8 mouse cellular contexts compared by ENCODE assay signal in the genomic region with DNA sequence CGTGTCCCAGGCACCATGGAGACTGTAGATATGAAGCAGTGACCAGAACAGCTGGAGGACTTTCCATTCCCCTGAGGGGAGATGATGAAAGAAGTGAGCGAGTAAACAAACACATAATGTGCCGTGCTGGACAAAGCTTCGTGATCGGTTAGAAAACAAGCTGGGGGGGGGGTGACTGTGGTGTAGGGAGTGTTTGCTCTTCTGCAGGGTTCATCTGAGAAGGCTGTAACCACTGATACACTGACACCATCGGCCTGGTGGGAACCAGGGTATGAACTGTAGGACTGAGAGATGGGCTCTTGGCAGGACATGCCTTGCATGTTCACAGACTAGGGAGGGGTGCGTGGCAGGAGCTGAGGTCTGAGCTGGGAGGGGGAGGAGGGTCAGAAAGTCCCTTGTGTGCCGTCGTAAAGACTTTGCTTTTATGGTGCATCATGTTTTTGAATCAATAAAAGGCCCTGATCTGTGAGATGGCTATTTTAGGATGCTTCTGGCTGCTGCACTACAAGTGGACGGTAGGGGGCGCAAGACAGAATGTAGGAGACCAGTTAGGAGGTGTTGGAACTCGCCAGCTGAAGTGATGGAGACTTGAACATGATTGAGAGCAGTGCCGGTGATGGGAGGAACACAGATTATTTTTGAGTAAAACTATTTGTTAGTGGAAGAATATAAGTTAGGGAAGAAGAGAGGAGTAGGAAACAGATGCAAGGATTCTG.
DNase-seq lines count a peak whose midpoint lies in the region; ATAC-seq and TF ChIP-seq lines count a peak whose summit lies in the region.

No protein-coding gene starts in this region.

- peak; percentile 64 for TF ChIP-seq CTCF in kidney, postnatal 0 days (IDR thresholded peaks at IDR 0.05; ENCODE audit: low read depth)

- ATAC-seq in liver, embryonic 12.5 days = no peak
- ATAC-seq in kidney, postnatal 0 days (replicated peaks; ENCODE audit: low FRiP score, low read depth) = no peak
- no peak for ATAC-seq in granulocyte monocyte progenitor cell, adult 5-6 weeks (replicated peaks; ENCODE audit: poor library complexity, severe bottlenecking)

- H3K27me3 ChIP-seq in liver, embryonic 12.5 days (replicated peaks) = no peaks in the 10 kb centered on the region
- H3K27me3 ChIP-seq in kidney, postnatal 0 days (ENCODE audit: insufficient read depth, low read length) = no peaks in the 10 kb centered on the region

- H3K4me3 ChIP-seq in liver, embryonic 12.5 days = no peak overlapping the region
- no peak overlapping the region for H3K4me3 ChIP-seq in kidney, postnatal 0 days (replicated peaks; ENCODE audit: low read depth, low read length)

- H3K36me3 ChIP-seq in liver, embryonic 12.5 days = no peaks in the 10 kb centered on the region
- H3K36me3 ChIP-seq in kidney, postnatal 0 days (ENCODE audit: insufficient read depth, low read length) = no peaks in the 10 kb centered on the region

- no peaks in the 10 kb centered on the region for H3K4me1 ChIP-seq in liver, embryonic 12.5 days
- no peaks in the 10 kb centered on the region for H3K4me1 ChIP-seq in kidney, postnatal 0 days (replicated peaks; ENCODE audit: insufficient read depth, low read length)

- no peaks in the 10 kb centered on the region for H3K9me3 ChIP-seq in liver, embryonic 12.5 days (replicated peaks)
- no peaks in the 10 kb centered on the region for H3K9me3 ChIP-seq in kidney, postnatal 0 days (replicated peaks; ENCODE audit: low read length)

- no peak overlapping the region for H3K27ac ChIP-seq in liver, embryonic 12.5 days
- no peak overlapping the region for H3K27ac ChIP-seq in kidney, postnatal 0 days

- no peak overlapping the region for H3K4me2 ChIP-seq in liver, embryonic 12.5 days
- H3K4me2 ChIP-seq in kidney, postnatal 0 days (ENCODE audit: low read length) = no peak overlapping the region

- peak; percentile 29 to 39 for DNase-seq in cerebellum, adult 18-20 months
- DNase-seq in cerebellum, adult 11-12 months = no peak
- DNase-seq in liver = peak; percentile 10
- peak; percentile 5 for DNase-seq in c-Kit-positive CD71-positive TER-119-negative erythroid progenitor cells, embryonic 14.5 days (ENCODE audit: low read depth)
- DNase-seq in kidney, postnatal 0 days (ENCODE audit: low spot score) = peak; percentile 47
- peak; percentile 63 for DNase-seq in retina, embryonic 14.5 days (ENCODE audit: low spot score)

- no peak overlapping the region for H3K9ac ChIP-seq in liver, embryonic 12.5 days
- no peak overlapping the region for H3K9ac ChIP-seq in kidney, postnatal 0 days (ENCODE audit: low read depth, low read length)

- 47% methylated on average over 13 of the region's 13 CpGs for WGBS in liver, embryonic 12.5 days (ENCODE audit: insufficient replicate concordance)
- 41% methylated on average over 13 of the region's 13 CpGs for WGBS in kidney, postnatal 0 days
